ENCODE assay signal across 21 mouse cellular contexts in genomic region chr9:47858778-47859395, GRCm38 (mm10).
DNase-seq lines count a peak whose midpoint lies in the region; ATAC-seq and TF ChIP-seq lines count a peak whose summit lies in the region.
"Had no signal": no experiment of that assay in that cellular context is flagged by ENCODE, and none has a peak within 500 bp of the region (broad histone marks: within the 10 kb centered on the region; RNA-seq: fewer than 3 reads in every experiment).

No protein-coding gene starts in this region.

- WGBS in forebrain, embryonic 12.5 days = 68% methylated on average over 10 of the region's 10 CpGs
- WGBS in forebrain, embryonic 10.5 days = 83% methylated on average over 10 of the region's 10 CpGs
- 65% methylated on average over 10 of the region's 10 CpGs for WGBS in midbrain, embryonic 16.5 days
- 71% methylated on average over 10 of the region's 10 CpGs for WGBS in midbrain, embryonic 13.5 days
- WGBS in hindbrain, embryonic 15.5 days = 43% methylated on average over 10 of the region's 10 CpGs
- 81% methylated on average over 10 of the region's 10 CpGs for WGBS in lung, postnatal 0 days

- H3K27me3 ChIP-seq in forebrain, embryonic 12.5 days = peaks cover 13% of the 10 kb centered on the region; the same call in 1 of the 2 replicates
- peaks cover 24% of the 10 kb centered on the region for H3K27me3 ChIP-seq in forebrain, embryonic 10.5 days (ENCODE audit: poor library complexity, severe bottlenecking)
- no peaks in the 10 kb centered on the region for H3K27me3 ChIP-seq in midbrain, embryonic 16.5 days (ENCODE audit: control insufficient read depth, insufficient read depth, low read depth, low read length)
- H3K27me3 ChIP-seq in midbrain, embryonic 13.5 days = no peaks in the 10 kb centered on the region
- H3K27me3 ChIP-seq in hindbrain, embryonic 15.5 days = no peaks in the 10 kb centered on the region
- H3K27me3 ChIP-seq in lung, postnatal 0 days (replicated peaks; ENCODE audit: insufficient read depth, low read length) = no peaks in the 10 kb centered on the region
- H3K27me3 ChIP-seq: heart, embryonic 15.5 days; liver, embryonic 15.5 days; midbrain, embryonic 15.5 days; neural tube, embryonic 12.5 days had no signal

- peaks cover 5% of the 10 kb centered on the region; the same call in 1 of the 2 replicates for H3K36me3 ChIP-seq in forebrain, embryonic 12.5 days (replicated peaks)
- H3K36me3 ChIP-seq in forebrain, embryonic 10.5 days (replicated peaks) = peaks cover 4% of the 10 kb centered on the region; the same call in 1 of the 2 replicates
- peaks cover 2% of the 10 kb centered on the region; the same call in 1 of the 2 replicates for H3K36me3 ChIP-seq in midbrain, embryonic 16.5 days (ENCODE audit: control insufficient read depth, insufficient read depth, low read length)
- peaks cover 2% of the 10 kb centered on the region; the same call in 1 of the 2 replicates for H3K36me3 ChIP-seq in midbrain, embryonic 13.5 days
- peaks cover 5% of the 10 kb centered on the region; the same call in 1 of the 2 replicates for H3K36me3 ChIP-seq in hindbrain, embryonic 15.5 days
- no peaks in the 10 kb centered on the region for H3K36me3 ChIP-seq in lung, postnatal 0 days (ENCODE audit: insufficient read depth, low read length)
- H3K36me3 ChIP-seq: G1E; heart, embryonic 15.5 days; liver, embryonic 15.5 days; midbrain, embryonic 15.5 days had no signal

- no peaks in the 10 kb centered on the region for H3K9me3 ChIP-seq in forebrain, embryonic 12.5 days
- H3K9me3 ChIP-seq in forebrain, embryonic 10.5 days = no peaks in the 10 kb centered on the region
- H3K9me3 ChIP-seq in midbrain, embryonic 16.5 days (replicated peaks; ENCODE audit: control insufficient read depth, low read length, poor library complexity, severe bottlenecking) = no peaks in the 10 kb centered on the region
- no peaks in the 10 kb centered on the region for H3K9me3 ChIP-seq in midbrain, embryonic 13.5 days
- no peaks in the 10 kb centered on the region for H3K9me3 ChIP-seq in hindbrain, embryonic 15.5 days
- no peaks in the 10 kb centered on the region for H3K9me3 ChIP-seq in lung, postnatal 0 days (ENCODE audit: low read length)
- H3K9me3 ChIP-seq: heart, embryonic 15.5 days; liver, embryonic 15.5 days; midbrain, embryonic 15.5 days; neural tube, embryonic 12.5 days had no signal

- no peak for DNase-seq in forebrain, embryonic 10.5 days (ENCODE audit: extremely low spot score, low spot score)
- no peak for DNase-seq in lung, postnatal 0 days (ENCODE audit: low spot score)
- no peak for DNase-seq in adrenal gland, postnatal 25 days
- DNase-seq in spleen, adult 18-20 months = no peak
- DNase-seq: cerebellum, adult 11 months; cerebellum, postnatal 25 days; gastrocnemius, adult 2 months; heart, adult 18-20 months; kidney, adult 18-20 months; lung, postnatal 10 days; thymus, adult 18-20 months had no signal

- H3K4me2 ChIP-seq in forebrain, embryonic 12.5 days = no peak overlapping the region
- no peak overlapping the region for H3K4me2 ChIP-seq in midbrain, embryonic 16.5 days (ENCODE audit: low read length)
- H3K4me2 ChIP-seq in midbrain, embryonic 13.5 days (replicated peaks) = no peak overlapping the region
- H3K4me2 ChIP-seq in hindbrain, embryonic 15.5 days = no peak overlapping the region
- H3K4me2 ChIP-seq in lung, postnatal 0 days (replicated peaks; ENCODE audit: low read depth, low read length) = no peak overlapping the region
- H3K4me2 ChIP-seq: heart, embryonic 15.5 days; liver, embryonic 15.5 days; midbrain, embryonic 15.5 days; neural tube, embryonic 12.5 days had no signal

- no peak for TF ChIP-seq EP300 in lung, postnatal 0 days (IDR thresholded peaks at IDR 0.05)

- peak overlapping the region; percentile 19; the same call in 1 of the 2 replicates for H3K27ac ChIP-seq in forebrain, embryonic 12.5 days
- H3K27ac ChIP-seq in forebrain, embryonic 10.5 days = no peak overlapping the region
- 0 out of 2 replicates have a peak overlapping the region, but pooled peaks have one; percentile 22 for H3K27ac ChIP-seq in midbrain, embryonic 16.5 days (ENCODE audit: low read length)
- no peak overlapping the region for H3K27ac ChIP-seq in midbrain, embryonic 13.5 days
- H3K27ac ChIP-seq in hindbrain, embryonic 15.5 days (replicated peaks) = peak overlapping the region; percentile 45
- no peak overlapping the region for H3K27ac ChIP-seq in lung, postnatal 0 days (ENCODE audit: low read length)
- H3K27ac ChIP-seq: gastrocnemius, adult 2 months; heart, embryonic 15.5 days; liver, embryonic 15.5 days; midbrain, embryonic 15.5 days; neural tube, embryonic 12.5 days had no signal

- no peak overlapping the region for H3K4me3 ChIP-seq in forebrain, embryonic 12.5 days (replicated peaks)
- no peak overlapping the region for H3K4me3 ChIP-seq in forebrain, embryonic 10.5 days
- no peak overlapping the region for H3K4me3 ChIP-seq in midbrain, embryonic 16.5 days (ENCODE audit: low read depth, low read length)
- H3K4me3 ChIP-seq in midbrain, embryonic 13.5 days (replicated peaks) = no peak overlapping the region
- no peak overlapping the region for H3K4me3 ChIP-seq in hindbrain, embryonic 15.5 days
- no peak overlapping the region for H3K4me3 ChIP-seq in lung, postnatal 0 days (ENCODE audit: low read depth, low read length)
- H3K4me3 ChIP-seq: gastrocnemius, adult 2 months; heart, embryonic 15.5 days; liver, embryonic 15.5 days; midbrain, embryonic 15.5 days; neural tube, embryonic 12.5 days had no signal

- H3K4me1 ChIP-seq in forebrain, embryonic 12.5 days = peaks cover 25% of the 10 kb centered on the region
- peaks cover 33% of the 10 kb centered on the region for H3K4me1 ChIP-seq in forebrain, embryonic 10.5 days
- peaks cover 9% of the 10 kb centered on the region; the same call in 1 of the 2 replicates for H3K4me1 ChIP-seq in midbrain, embryonic 16.5 days (ENCODE audit: control insufficient read depth, insufficient read depth, low read length)
- peaks cover 20% of the 10 kb centered on the region for H3K4me1 ChIP-seq in midbrain, embryonic 13.5 days (replicated peaks)
- peaks cover 27% of the 10 kb centered on the region for H3K4me1 ChIP-seq in hindbrain, embryonic 15.5 days (replicated peaks)
- H3K4me1 ChIP-seq in lung, postnatal 0 days (ENCODE audit: insufficient read depth, low read depth, low read length) = no peaks in the 10 kb centered on the region
- H3K4me1 ChIP-seq: heart, embryonic 15.5 days; liver, embryonic 15.5 days had no signal

- no peak for ATAC-seq in forebrain, embryonic 12.5 days (ENCODE audit: low FRiP score)
- ATAC-seq in midbrain, embryonic 16.5 days = no peak
- ATAC-seq in midbrain, embryonic 13.5 days = no peak
- ATAC-seq in hindbrain, embryonic 15.5 days (ENCODE audit: low FRiP score, low read depth) = no peak; the same call in 1 of the 2 replicates
- ATAC-seq in lung, postnatal 0 days = no peak
- ATAC-seq: CD4-positive, CD25-positive, alpha-beta regulatory T cell, adult 4 months; midbrain, embryonic 15.5 days had no signal

- TF ChIP-seq CTCF in lung, postnatal 0 days (IDR thresholded peaks at IDR 0.05) = no peak

- no peak overlapping the region for H3K9ac ChIP-seq in forebrain, embryonic 12.5 days
- H3K9ac ChIP-seq in midbrain, embryonic 16.5 days (ENCODE audit: low read depth, low read length) = no peak overlapping the region
- H3K9ac ChIP-seq in midbrain, embryonic 13.5 days (replicated peaks) = no peak overlapping the region
- no peak overlapping the region for H3K9ac ChIP-seq in hindbrain, embryonic 15.5 days
- no peak overlapping the region for H3K9ac ChIP-seq in lung, postnatal 0 days (replicated peaks; ENCODE audit: low read depth)
- H3K9ac ChIP-seq: heart, embryonic 15.5 days; liver, embryonic 15.5 days; midbrain, embryonic 15.5 days; neural tube, embryonic 12.5 days had no signal

Comparison
In these comparisons a context has a peak if more than half of its experiments do, and no peak if none do; other contexts are left out.
1. H3K27ac ChIP-seq: peak in forebrain, embryonic 12.5 days (single experiment), midbrain, embryonic 16.5 days (single experiment) and hindbrain, embryonic 15.5 days (single experiment); none in forebrain, embryonic 10.5 days (single experiment), midbrain, embryonic 13.5 days (single experiment) and lung, postnatal 0 days (single experiment).